Mouse (Mus musculus): ENCODE data around the gene Myo5c.

DNA sequence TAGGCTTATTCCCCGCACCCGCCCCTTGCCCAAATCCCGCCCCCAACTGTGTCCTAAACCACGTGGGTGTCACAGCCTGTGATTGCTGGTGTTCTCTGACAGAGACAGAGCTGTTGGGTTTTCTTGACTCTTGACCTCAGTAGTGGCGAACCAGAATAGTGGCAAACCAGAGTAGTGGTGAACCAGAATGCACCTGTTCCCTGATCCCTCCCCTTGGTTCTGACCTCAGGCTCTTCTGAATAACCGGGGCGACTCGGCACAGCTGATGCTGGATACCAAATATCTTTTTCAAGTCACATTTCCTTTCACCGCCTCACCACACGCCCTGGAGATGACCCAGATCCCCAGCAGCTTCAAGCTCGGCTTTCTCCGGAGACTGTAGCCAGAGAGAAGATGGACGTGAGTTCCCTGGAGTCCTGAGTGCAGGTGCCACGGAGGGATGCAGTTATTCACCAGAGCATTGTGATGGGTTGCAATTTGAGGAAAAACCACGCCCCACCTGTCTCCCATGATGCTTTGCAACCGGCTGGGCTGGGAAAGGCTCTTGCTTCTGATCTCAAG is 72.0 kb downstream of the Myo5c start:
- no peak for TF ChIP-seq CTCF (IDR thresholded peaks at IDR 0.05; ENCODE audit: insufficient read depth, low read length)
- no peak for TF ChIP-seq POLR2A (IDR thresholded peaks at IDR 0.05; ENCODE audit: borderline replicate concordance, extremely low read depth, low read depth, low read length)
